Mouse (Mus musculus): Measurements from ENCODE around the gene Srek1. TPM values are rescaled to one million over a fixed set of nuclear protein-coding genes. Genes with fewer than 3 reads are reported as not detected.

Gene Srek1
- polyA plus RNA-seq, 1 experiment from 2014 or later: 79.7 TPM

- no peak overlapping the region for H3K9ac ChIP-seq (ENCODE audit: low read depth, low read length)
- ATAC-seq (replicated peaks; ENCODE audit: insufficient number of reproducible peaks, low FRiP score, low TSS enrichment): no peak
- no peak overlapping the region for H3K4me2 ChIP-seq
- H3K4me3 ChIP-seq (ENCODE audit: low read depth, low read length): no peak overlapping the region
- no peaks in the 10 kb centered on the region for H3K27me3 ChIP-seq (ENCODE audit: control insufficient read depth, insufficient read depth, low read length)
- WGBS (ENCODE audit: insufficient replicate concordance): 77% methylated on average over 6 of the region's 6 CpGs
- H3K36me3 ChIP-seq (ENCODE audit: control insufficient read depth, insufficient read depth, low read length): no peaks in the 10 kb centered on the region
- 0 out of 2 replicates have a peak, but pooled peaks cover 5% of the 10 kb centered on the region for H3K4me1 ChIP-seq (ENCODE audit: control insufficient read depth, insufficient read depth, low read length)
- H3K9me3 ChIP-seq (replicated peaks; ENCODE audit: control insufficient read depth, low read length): no peaks in the 10 kb centered on the region
- H3K27ac ChIP-seq (ENCODE audit: low read depth, low read length): no peak overlapping the region
Measured at GRCm38 (mm10) chr13:103705436-103705978, 68.9 kb downstream of the Srek1 start.

GRCm38 (mm10) chr13:103703833-103704232 is 70.6 kb downstream of the Srek1 start:
- no peak overlapping the region for H3K4me2 ChIP-seq
- WGBS (ENCODE audit: insufficient replicate concordance): 74% methylated on average over 6 of the region's 6 CpGs

DNA sequence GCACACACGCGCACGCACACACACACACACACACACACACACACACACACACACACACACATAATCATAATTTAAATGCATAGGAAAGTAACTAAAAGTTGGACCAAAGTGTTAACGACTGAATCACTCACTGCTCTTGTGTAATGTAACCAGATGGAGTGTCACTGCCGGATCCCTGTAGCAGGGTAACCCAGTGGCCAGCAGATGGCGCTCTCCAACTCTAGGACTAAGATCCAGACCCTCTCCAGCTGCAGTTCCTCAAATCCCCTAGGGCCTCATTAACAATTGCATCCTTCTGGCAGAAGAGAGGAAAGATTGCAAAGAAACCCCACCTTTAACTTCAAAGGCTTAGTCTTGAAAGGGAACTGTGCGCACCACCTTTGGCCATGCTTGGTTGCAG is 71.0 kb downstream of the Srek1 start:
- WGBS (ENCODE audit: insufficient replicate concordance): 32% methylated on average over 7 of the region's 7 CpGs
- H3K9me3 ChIP-seq (replicated peaks; ENCODE audit: control insufficient read depth, low read length): no peaks in the 10 kb centered on the region
- no peak overlapping the region for H3K9ac ChIP-seq (ENCODE audit: low read depth, low read length)
- H3K36me3 ChIP-seq (ENCODE audit: control insufficient read depth, insufficient read depth, low read length): no peaks in the 10 kb centered on the region
- H3K4me2 ChIP-seq: no peak overlapping the region
- ATAC-seq (replicated peaks; ENCODE audit: insufficient number of reproducible peaks, low FRiP score, low TSS enrichment): 0 out of 2 replicates have a peak, but pooled peaks have one; percentile 42
- 0 out of 2 replicates have a peak, but pooled peaks cover 5% of the 10 kb centered on the region for H3K4me1 ChIP-seq (ENCODE audit: control insufficient read depth, insufficient read depth, low read length)
- no peak overlapping the region for H3K4me3 ChIP-seq (ENCODE audit: low read depth, low read length)
- no peaks in the 10 kb centered on the region for H3K27me3 ChIP-seq (ENCODE audit: control insufficient read depth, insufficient read depth, low read length)
- H3K27ac ChIP-seq (ENCODE audit: low read depth, low read length): no peak overlapping the region

More at GRCm38 (mm10) chr13:103703833-103704232, 70.6 kb downstream of the Srek1 start:
- H3K4me1 ChIP-seq (ENCODE audit: control insufficient read depth, insufficient read depth, low read length): 0 out of 2 replicates have a peak, but pooled peaks cover 5% of the 10 kb centered on the region
- no peaks in the 10 kb centered on the region for H3K9me3 ChIP-seq (replicated peaks; ENCODE audit: control insufficient read depth, low read length)
- H3K27me3 ChIP-seq (ENCODE audit: control insufficient read depth, insufficient read depth, low read length): no peaks in the 10 kb centered on the region
- no peak overlapping the region for H3K27ac ChIP-seq (ENCODE audit: low read depth, low read length)
- H3K9ac ChIP-seq (ENCODE audit: low read depth, low read length): no peak overlapping the region
- no peak overlapping the region for H3K4me3 ChIP-seq (ENCODE audit: low read depth, low read length)
- no peaks in the 10 kb centered on the region for H3K36me3 ChIP-seq (ENCODE audit: control insufficient read depth, insufficient read depth, low read length)
- ATAC-seq (replicated peaks; ENCODE audit: insufficient number of reproducible peaks, low FRiP score, low TSS enrichment): no peak

DNA sequence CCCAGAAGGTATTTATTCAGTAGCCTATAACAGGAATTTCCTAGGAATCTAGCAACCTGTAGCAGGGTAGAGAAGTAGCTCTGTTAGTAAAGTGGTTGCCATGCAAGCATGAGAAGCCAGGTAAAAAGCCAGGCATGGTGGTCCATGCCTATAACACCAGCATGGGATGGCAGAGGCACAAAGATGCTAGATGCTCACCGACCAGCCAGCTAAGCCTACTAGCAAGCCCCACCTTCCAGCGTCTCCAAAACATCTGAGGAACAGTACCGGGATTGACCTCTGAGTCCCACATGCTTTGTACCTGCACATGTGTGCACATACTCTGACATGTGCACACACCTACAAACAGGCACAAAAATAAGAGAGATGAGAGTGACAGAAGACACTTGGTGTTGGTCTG is 72.1 kb downstream of the Srek1 start:
- H3K4me3 ChIP-seq (ENCODE audit: low read depth, low read length): no peak overlapping the region
- H3K36me3 ChIP-seq (ENCODE audit: control insufficient read depth, insufficient read depth, low read length): no peaks in the 10 kb centered on the region
- H3K9me3 ChIP-seq (replicated peaks; ENCODE audit: control insufficient read depth, low read length): no peaks in the 10 kb centered on the region
- 0 out of 2 replicates have a peak, but pooled peaks cover 5% of the 10 kb centered on the region for H3K4me1 ChIP-seq (ENCODE audit: control insufficient read depth, insufficient read depth, low read length)
- H3K9ac ChIP-seq (ENCODE audit: low read depth, low read length): no peak overlapping the region
- H3K4me2 ChIP-seq: no peak overlapping the region
- ATAC-seq (replicated peaks; ENCODE audit: insufficient number of reproducible peaks, low FRiP score, low TSS enrichment): no peak
- WGBS (ENCODE audit: insufficient replicate concordance): 73% methylated on average over 3 of the region's 3 CpGs
- no peaks in the 10 kb centered on the region for H3K27me3 ChIP-seq (ENCODE audit: control insufficient read depth, insufficient read depth, low read length)
- H3K27ac ChIP-seq (ENCODE audit: low read depth, low read length): no peak overlapping the region

DNA sequence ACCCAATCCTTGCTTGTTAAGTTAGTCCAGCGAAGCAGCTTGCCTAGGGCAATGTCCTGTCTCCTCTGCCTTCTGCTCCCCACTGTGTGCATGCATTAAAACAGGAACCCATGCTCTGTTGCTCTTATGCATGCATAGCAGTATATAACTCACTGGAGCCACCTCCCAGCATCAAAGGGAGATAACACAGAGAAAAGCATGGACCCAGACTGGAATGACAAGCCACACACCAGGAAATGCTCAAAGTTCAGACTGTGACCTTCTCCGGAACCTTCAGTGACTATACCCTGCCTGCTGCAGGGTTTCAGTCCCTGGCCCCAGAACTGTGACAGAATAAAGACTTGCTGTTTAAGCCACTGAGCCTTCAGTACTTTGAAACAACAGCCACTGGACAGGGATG is 73.7 kb downstream of the Srek1 start:
- Histone ChIP-seq H3K9ac (ENCODE audit: low read depth, low read length) (no peak overlapping the region), H3K4me3 (ENCODE audit: low read depth, low read length) (no peak overlapping the region)
- ATAC-seq (replicated peaks; ENCODE audit: insufficient number of reproducible peaks, low FRiP score, low TSS enrichment): no peak

GRCm38 (mm10) chr13:103697993-103698392 is 76.4 kb downstream of the Srek1 start:
- Histone ChIP-seq H3K4me1 (ENCODE audit: control insufficient read depth, insufficient read depth, low read length) (0 out of 2 replicates have a peak, but pooled peaks cover 5% of the 10 kb centered on the region), H3K4me2 (no peak overlapping the region), H3K4me3 (ENCODE audit: low read depth, low read length) (no peak overlapping the region), H3K27ac (ENCODE audit: low read depth, low read length) (no peak overlapping the region), H3K27me3 (ENCODE audit: control insufficient read depth, insufficient read depth, low read length) (no peaks in the 10 kb centered on the region), H3K36me3 (ENCODE audit: control insufficient read depth, insufficient read depth, low read length) (no peaks in the 10 kb centered on the region), H3K9me3 (replicated peaks; ENCODE audit: control insufficient read depth, low read length) (no peaks in the 10 kb centered on the region), H3K9ac (ENCODE audit: low read depth, low read length) (no peak overlapping the region)
- no peak for ATAC-seq (replicated peaks; ENCODE audit: insufficient number of reproducible peaks, low FRiP score, low TSS enrichment)
- WGBS (ENCODE audit: insufficient replicate concordance): 53% methylated on average over 9 of the region's 9 CpGs

More for the DNA sequence above, 73.7 kb downstream of the Srek1 start:
- 0 out of 2 replicates have a peak, but pooled peaks cover 5% of the 10 kb centered on the region for H3K4me1 ChIP-seq (ENCODE audit: control insufficient read depth, insufficient read depth, low read length)
- no peaks in the 10 kb centered on the region for H3K36me3 ChIP-seq (ENCODE audit: control insufficient read depth, insufficient read depth, low read length)
- H3K9me3 ChIP-seq (replicated peaks; ENCODE audit: control insufficient read depth, low read length): no peaks in the 10 kb centered on the region
- H3K27me3 ChIP-seq (ENCODE audit: control insufficient read depth, insufficient read depth, low read length): no peaks in the 10 kb centered on the region
- H3K27ac ChIP-seq (ENCODE audit: low read depth, low read length): no peak overlapping the region
- no peak overlapping the region for H3K4me2 ChIP-seq
- 60% methylated on average over 2 of the region's 2 CpGs for WGBS (ENCODE audit: insufficient replicate concordance)

DNA sequence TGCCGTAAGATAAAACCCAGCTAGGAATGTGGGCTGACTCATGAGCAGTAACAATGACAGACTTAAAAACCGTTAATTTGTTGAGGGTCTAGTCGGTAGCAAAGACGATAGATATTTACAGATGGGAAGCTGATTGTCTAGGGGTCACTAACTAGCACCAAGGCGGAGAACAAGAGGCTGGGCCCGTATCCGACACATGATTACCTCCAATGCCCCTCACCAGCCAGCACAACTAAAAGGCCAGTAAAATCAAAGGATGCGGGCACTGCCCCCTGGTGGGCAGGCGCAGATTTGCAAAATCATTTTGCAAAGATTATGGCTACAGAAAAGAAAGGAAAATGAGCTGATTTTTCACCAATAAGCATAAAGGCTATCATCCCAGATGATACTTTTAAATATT is 78.2 kb downstream of the Srek1 start:
- no peak overlapping the region for H3K27ac ChIP-seq (ENCODE audit: low read depth, low read length)
- H3K4me3 ChIP-seq (ENCODE audit: low read depth, low read length): no peak overlapping the region
- no peak overlapping the region for H3K4me2 ChIP-seq
- 0 out of 2 replicates have a peak, but pooled peaks cover 5% of the 10 kb centered on the region for H3K4me1 ChIP-seq (ENCODE audit: control insufficient read depth, insufficient read depth, low read length)
- no peaks in the 10 kb centered on the region for H3K27me3 ChIP-seq (ENCODE audit: control insufficient read depth, insufficient read depth, low read length)
- no peak for ATAC-seq (replicated peaks; ENCODE audit: insufficient number of reproducible peaks, low FRiP score, low TSS enrichment)
- H3K9ac ChIP-seq (ENCODE audit: low read depth, low read length): no peak overlapping the region
- H3K9me3 ChIP-seq (replicated peaks; ENCODE audit: control insufficient read depth, low read length): no peaks in the 10 kb centered on the region
- no peaks in the 10 kb centered on the region for H3K36me3 ChIP-seq (ENCODE audit: control insufficient read depth, insufficient read depth, low read length)
- 30% methylated on average over 9 of the region's 9 CpGs for WGBS (ENCODE audit: insufficient replicate concordance)

- Histone ChIP-seq H3K27me3 (ENCODE audit: control insufficient read depth, insufficient read depth, low read length) (no peaks in the 10 kb centered on the region), H3K4me1 (ENCODE audit: control insufficient read depth, insufficient read depth, low read length) (no peaks in the 10 kb centered on the region), H3K27ac (ENCODE audit: low read depth, low read length) (no peak overlapping the region), H3K4me3 (ENCODE audit: low read depth, low read length) (no peak overlapping the region), H3K9me3 (replicated peaks; ENCODE audit: control insufficient read depth, low read length) (no peaks in the 10 kb centered on the region), H3K4me2 (no peak overlapping the region), H3K9ac (ENCODE audit: low read depth, low read length) (no peak overlapping the region), H3K36me3 (ENCODE audit: control insufficient read depth, insufficient read depth, low read length) (no peaks in the 10 kb centered on the region)
- ATAC-seq (replicated peaks; ENCODE audit: insufficient number of reproducible peaks, low FRiP score, low TSS enrichment): no peak
- 58% methylated on average over 6 of the region's 6 CpGs for WGBS (ENCODE audit: insufficient replicate concordance)
Measured at GRCm38 (mm10) chr13:103695456-103695855, 79.0 kb downstream of the Srek1 start.

All from heart, embryonic 11.5 days (tissue).